Mouse (Mus musculus) left cerebral cortex, postnatal 10 days (tissue): ENCODE data around the gene Scgb1b10. TPM values are rescaled to one million over a fixed set of nuclear protein-coding genes. Genes with fewer than 3 reads are reported as not detected.
"Not testable (repeated sequence)": the region's sequence is repeated elsewhere in the genome, so short reads cannot be mapped to it uniquely, and the experiment has no call there.

ENCODE experiments used
- DNase-seq, 2 experiments: peaks; one replicate each; pipeline ENCODE4 v3.0.0; 2021 to 2022; ENCODE audit warnings: low spot score in 2 of 2, mixed read lengths in 1 of 2; ENCODE audit errors: extremely low spot score in 1 of 2
- intact Hi-C: fragments of 180-260 bp; cut with DNase I; formaldehyde crosslinking; loops from one replicate; pipeline ENCODE4 v1.15.1; 2025
- total RNA-seq, 2 experiments: library from RNA; stranded (reverse); gene quantifications; 2 replicates each; pipeline ENCODE4 v1.2.3; 2021

The Scgb1b10 gene
- total RNA-seq: not detected

- DNase-seq, intact Hi-C loops: not testable (repeated sequence)
These were observed at the start of gene Scgb1b10 for GRCm38 (mm10) chr7:32100553-32100952. Gene Scgb1b10, plus strand, starts transcription at chr7:32100853.

Other genes with a start within 250 kb of the Scgb1b10 start
- gene Scgb2b11, start 110.3 kb downstream of the Scgb1b10 start, total RNA-seq: not detected
- not detected for gene Scgb1b11, start 122.0 kb downstream of the Scgb1b10 start, total RNA-seq
- gene Scgb2b12, start 226.4 kb downstream of the Scgb1b10 start, total RNA-seq: not detected
- gene Scgb1b12, start 233.3 kb downstream of the Scgb1b10 start, total RNA-seq: not detected